Mouse (Mus musculus) liver, embryonic 18 days (tissue): ENCODE data around the gene Olfr907. TPM values are rescaled to one million over a fixed set of nuclear protein-coding genes. Genes with fewer than 3 reads are reported as not detected.

Source experiments
- polyA plus RNA-seq: library from polyadenylated mRNA; depleted of rRNA; stranded (reverse); fragments of >200 nt; gene quantifications from 2 replicates; pipeline ENCODE4 v1.2.3, GENCODE M21; 2012; rRNA removed

Olfr907 gene
- polyA plus RNA-seq, result not detected in 2 replicates

DNA sequence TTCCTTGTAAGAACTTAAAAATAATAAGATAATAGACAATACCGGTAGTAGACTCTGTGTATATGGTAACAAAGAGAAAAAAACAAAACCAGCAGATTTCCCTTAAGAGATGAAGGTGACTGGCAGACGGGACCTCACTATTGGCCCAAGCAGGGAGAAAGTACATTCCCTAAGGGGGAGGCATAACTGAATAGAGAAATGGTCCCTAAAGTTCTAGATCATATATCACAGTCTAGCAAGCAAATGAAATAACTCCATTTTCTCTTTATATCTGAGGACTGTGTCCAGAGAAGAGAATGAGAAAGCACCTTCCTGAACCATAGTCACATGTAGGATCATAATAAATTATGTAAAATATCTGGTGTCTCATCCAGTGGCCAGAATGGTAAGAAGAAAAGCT is at the start of gene Olfr907:
Gene Olfr907 (plus strand): TSS at position 301 of the 400 bp plus-strand sequence.

DNA sequence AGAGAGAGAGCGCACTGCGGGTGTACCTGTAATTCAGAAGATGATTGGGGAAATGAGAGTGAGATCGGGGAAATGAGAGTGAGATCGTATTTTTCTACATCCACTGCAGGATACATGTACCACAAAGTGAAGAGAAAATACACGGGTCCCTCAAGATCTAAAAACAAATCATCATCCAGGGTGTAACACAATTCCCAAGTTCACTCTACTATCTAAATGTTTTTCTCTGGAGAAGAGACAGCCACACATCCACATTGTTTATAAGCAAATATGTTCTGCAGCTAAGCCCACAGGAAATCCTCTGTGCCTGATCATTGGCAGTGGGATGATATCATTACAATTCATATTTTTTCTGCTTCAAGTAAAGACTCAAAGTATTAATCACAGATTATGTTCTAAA is 48.2 kb upstream of the Olfr907 start, which contains the start of gene Olfr902:
Gene Olfr902 (plus strand): TSS at position 301 of the 400 bp plus-strand sequence.

DNA sequence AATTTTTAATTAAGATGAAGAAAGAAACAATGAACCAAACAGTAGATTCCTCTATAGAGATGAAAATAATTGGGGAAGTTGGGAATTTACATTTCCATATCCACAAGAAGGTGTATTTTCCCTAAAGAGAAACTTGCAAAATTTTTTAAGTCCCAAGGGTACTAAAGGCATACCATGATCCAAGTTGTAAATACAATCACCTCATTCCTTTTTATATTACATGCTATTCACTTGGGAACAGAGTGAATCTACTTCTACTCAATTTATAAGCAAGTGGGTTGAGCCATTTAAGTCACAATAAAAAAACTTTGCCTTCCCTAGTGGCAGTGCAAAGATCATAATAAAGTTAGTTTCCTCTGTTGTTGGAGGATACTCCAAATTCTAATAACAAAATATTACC is 32.8 kb upstream of the Olfr907 start, which contains the start of gene Olfr904:
Gene Olfr904 (plus strand): TSS at position 301 of the 400 bp plus-strand sequence.

DNA sequence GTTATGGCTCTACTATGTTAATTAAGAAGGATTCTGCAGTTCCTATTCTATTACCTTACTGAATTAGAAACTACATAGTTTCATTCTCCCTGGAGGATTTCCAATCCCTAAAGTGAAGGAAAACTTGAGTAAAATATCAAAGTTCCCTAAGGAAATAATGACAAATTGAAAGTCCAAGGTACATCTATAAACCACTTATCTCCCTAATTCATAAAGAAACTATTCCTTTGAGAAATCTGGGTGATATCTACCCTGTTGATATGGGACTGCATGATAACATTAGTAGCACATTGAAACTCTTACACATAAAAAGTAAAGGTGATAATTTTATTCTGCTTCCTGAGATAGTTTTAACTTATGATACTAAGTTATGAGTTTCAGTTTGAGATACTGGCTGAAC is 24.8 kb upstream of the Olfr907 start, which contains the start of gene Olfr905:
Gene Olfr905 (plus strand): TSS at position 301 of the 400 bp plus-strand sequence.

DNA sequence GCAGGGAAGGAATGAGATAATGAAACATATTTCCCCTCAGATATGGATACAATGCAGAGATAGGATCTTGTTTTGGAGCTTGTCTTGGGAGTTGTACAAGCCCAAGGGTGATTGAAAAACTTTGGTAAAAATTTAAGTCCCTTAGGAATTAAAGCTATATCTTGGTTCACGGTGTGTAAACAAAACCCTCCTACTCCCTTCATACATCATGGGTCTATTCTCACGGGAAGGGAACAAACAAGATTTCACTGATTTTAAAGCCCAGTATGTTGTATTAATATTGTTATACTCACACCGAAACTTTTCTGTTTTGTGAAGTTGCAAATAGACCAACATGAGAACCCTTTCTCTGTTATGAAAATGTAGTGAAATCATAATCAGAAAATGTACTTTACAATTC is 8.8 kb upstream of the Olfr907 start, which contains the start of gene Olfr906:
Gene Olfr906 (plus strand): TSS at position 301 of the 400 bp plus-strand sequence.

DNA sequence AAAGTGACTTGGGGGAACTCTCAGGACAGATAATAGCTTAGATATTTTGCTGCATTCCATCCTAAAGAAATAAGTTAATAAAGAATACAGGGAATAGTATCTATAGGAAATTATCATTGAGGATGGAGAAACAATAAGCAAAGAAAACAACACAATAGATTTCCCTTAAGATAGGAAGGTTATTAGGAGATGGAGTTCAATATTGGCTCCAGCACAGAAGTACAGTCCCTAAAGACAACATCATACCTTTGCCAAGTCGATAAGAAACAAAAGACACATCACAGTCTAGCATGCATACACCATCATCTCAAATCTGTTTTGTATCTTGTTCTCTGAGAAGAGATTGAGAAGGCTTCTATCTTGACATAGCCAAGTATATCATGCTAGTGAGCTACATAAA is 25.7 kb downstream of the Olfr907 start, which contains the start of gene Olfr911-ps1:
Gene Olfr911-ps1 (plus strand): TSS at position 301 of the 400 bp plus-strand sequence.

DNA sequence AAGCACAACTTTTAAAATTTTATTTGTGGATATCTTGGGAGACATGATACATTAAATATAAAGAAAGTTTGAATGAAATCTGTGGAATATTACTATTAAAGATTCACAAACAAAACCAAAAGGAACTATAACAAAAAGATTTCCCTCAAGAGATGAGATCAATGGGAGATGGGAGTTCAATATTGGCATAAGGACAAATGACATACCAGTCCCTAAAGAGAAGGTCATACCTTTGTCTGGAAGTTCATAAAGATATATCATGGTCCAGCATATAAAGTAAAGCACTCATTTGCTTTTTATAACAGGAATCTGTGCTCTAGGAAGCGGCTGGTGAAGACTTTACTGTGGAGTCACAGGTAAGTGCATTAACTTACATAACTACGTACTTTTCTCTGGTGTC is 41.9 kb downstream of the Olfr907 start, which contains the start of gene Olfr910:
Gene Olfr910 (plus strand): TSS at position 301 of the 400 bp plus-strand sequence.

Other genes starting within 250 kb of the Olfr907 start
- not detected in 2 replicates for gene Olfr143, start 243.0 kb upstream of the Olfr907 start, polyA plus RNA-seq
- gene Olfr895, start 227.9 kb upstream of the Olfr907 start, polyA plus RNA-seq, result not detected in 2 replicates
- not detected in 2 replicates for gene Olfr896-ps1, start 204.7 kb upstream of the Olfr907 start, polyA plus RNA-seq
- gene Olfr25, start 166.7 kb upstream of the Olfr907 start, polyA plus RNA-seq, result not detected in 2 replicates
- not detected in 2 replicates for gene Olfr898, start 147.4 kb upstream of the Olfr907 start, polyA plus RNA-seq
- gene Olfr250, start 128.9 kb upstream of the Olfr907 start, polyA plus RNA-seq, result not detected in 2 replicates
- gene Olfr251, start 118.7 kb upstream of the Olfr907 start, polyA plus RNA-seq, result not detected in 2 replicates
- not detected in 2 replicates for gene Olfr147, start 94.1 kb upstream of the Olfr907 start, polyA plus RNA-seq
- not detected in 2 replicates for gene Olfr901, start 66.3 kb upstream of the Olfr907 start, polyA plus RNA-seq
- not detected in 2 replicates for gene Olfr902, start 48.1 kb upstream of the Olfr907 start, polyA plus RNA-seq
- gene Olfr904, start 32.7 kb upstream of the Olfr907 start, polyA plus RNA-seq, result not detected in 2 replicates
- not detected in 2 replicates for gene Olfr905, start 24.7 kb upstream of the Olfr907 start, polyA plus RNA-seq
- not detected in 2 replicates for gene Olfr906, start 8.7 kb upstream of the Olfr907 start, polyA plus RNA-seq
- not detected in 2 replicates for gene Olfr911-ps1, start 25.8 kb downstream of the Olfr907 start, polyA plus RNA-seq
- not detected in 2 replicates for gene Olfr910, start 42.0 kb downstream of the Olfr907 start, polyA plus RNA-seq
- not detected in 2 replicates for gene Olfr912, start 84.4 kb downstream of the Olfr907 start, polyA plus RNA-seq
- not detected in 2 replicates for gene Olfr913, start 97.0 kb downstream of the Olfr907 start, polyA plus RNA-seq
- not detected in 2 replicates for gene Olfr914, start 109.3 kb downstream of the Olfr907 start, polyA plus RNA-seq
- not detected in 2 replicates for gene Olfr916, start 164.1 kb downstream of the Olfr907 start, polyA plus RNA-seq
- gene Olfr917, start 170.0 kb downstream of the Olfr907 start, polyA plus RNA-seq, result not detected in 2 replicates
- not detected in 2 replicates for gene Olfr918, start 178.8 kb downstream of the Olfr907 start, polyA plus RNA-seq
- not detected in 2 replicates for gene Olfr919, start 207.9 kb downstream of the Olfr907 start, polyA plus RNA-seq
- gene Vwa5a, start 222.5 kb downstream of the Olfr907 start, polyA plus RNA-seq, result 7.7 and 7.8 TPM in 2 replicates